Mouse (Mus musculus) lung, postnatal 0 days (tissue): ENCODE data around the gene Oxsr1.

Experiments used
- CTCF ChIP-seq: IDR thresholded peaks from 2 replicates; pipeline ENCODE4 v1.5.1; 2016; ENCODE audit warnings: antibody characterized with exemption, mild to moderate bottlenecking
- EP300 ChIP-seq: IDR thresholded peaks from 2 replicates; pipeline ENCODE4 v1.6.1; 2016; ENCODE audit warnings: antibody characterized with exemption, mild to moderate bottlenecking, control low read depth

GRCm38 (mm10) chr9:119205756-119206155 is 116.5 kb downstream of the Oxsr1 start:
- TF ChIP-seq EP300 (no peak), CTCF (no peak)
